Mouse (Mus musculus) small intestine, adult 2 months (tissue): ENCODE data around the gene Galk2.

Experiments used
- CTCF ChIP-seq: fragments of 200-500 bp; IDR thresholded peaks from 2 replicates; pipeline ENCODE4 v1.5.1; 2012; ENCODE audit warnings: low read depth, mild to moderate bottlenecking, control low read depth, inconsistent platforms, low read length, moderate library complexity, mixed read lengths; ENCODE audit not compliant: insufficient replicate concordance, insufficient read length; ENCODE audit errors: extremely low read depth
- POLR2A ChIP-seq: fragments of 200-500 bp; IDR thresholded peaks from 2 replicates; pipeline ENCODE4 v1.6.1; 2012; ENCODE audit warnings: low read depth, mild to moderate bottlenecking, control low read depth, inconsistent platforms, low read length, moderate library complexity

GRCm38 (mm10) chr2:125929872-125930271 is 71.0 kb downstream of the Galk2 start:
- TF ChIP-seq POLR2A: no peak
- TF ChIP-seq CTCF: no peak
